Mouse (Mus musculus): ENCODE data around the gene Phf2.
A peak's percentile ranks its signal among the peaks of the same experiment; 100 is the strongest.
"Not testable (repeated sequence)": the region's sequence is repeated elsewhere in the genome, so short reads cannot be mapped to it uniquely, and the experiment has no call there.

The Phf2 gene

DNA sequence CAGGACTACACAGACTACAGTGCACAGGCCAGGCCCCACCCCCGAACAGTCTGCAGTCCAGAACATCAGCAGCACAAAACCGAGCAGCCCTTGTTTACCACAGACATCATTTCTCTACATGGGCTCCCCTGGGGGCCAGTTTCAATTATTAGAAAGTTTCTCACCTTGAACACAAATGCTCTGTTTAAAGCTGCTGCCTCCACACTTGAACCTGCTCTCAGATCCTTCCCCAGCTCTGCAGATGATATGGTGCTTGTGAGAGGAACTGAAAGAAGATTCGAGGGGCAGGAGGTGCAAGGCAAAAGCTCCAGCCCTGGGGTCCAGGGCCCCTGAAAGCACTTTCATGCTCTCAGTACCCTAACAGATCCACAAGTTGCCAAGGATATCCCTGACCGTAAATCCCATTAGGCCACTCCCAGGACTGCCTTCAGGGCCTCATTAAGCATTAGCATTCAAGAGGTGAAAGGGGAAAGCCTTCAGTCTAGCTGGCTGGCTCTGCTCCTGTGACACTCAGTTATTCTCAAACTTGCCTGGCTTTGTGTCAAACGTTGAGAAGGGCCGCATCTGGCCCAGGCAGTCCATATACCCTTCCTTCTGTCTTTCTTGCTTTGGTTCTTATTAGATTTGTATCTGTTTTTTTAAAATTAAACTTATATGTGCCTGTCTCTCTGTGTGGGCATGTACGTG, 13.5 kb downstream of the Phf2 start:
- DNase-seq (ENCODE audit: low spot score): no peak

DNA sequence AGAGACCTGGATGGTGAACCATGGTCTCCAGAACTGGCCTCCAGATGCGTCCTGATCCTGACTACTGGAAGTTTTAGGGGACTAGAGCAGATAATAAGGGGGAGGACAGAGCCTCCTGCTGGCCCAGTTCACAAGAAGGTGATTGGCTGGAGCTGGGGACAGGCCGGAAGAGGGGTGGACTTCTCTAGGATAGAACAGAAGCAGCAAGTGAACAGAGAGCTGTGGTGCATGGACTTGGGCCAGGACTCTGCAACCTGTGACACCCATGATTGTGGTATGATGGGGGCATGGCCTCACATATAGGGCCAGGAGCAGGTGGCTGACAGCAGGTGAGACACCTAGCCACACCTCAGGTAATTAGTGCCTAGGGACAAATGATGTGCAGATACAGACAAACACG, 17.0 kb downstream of the Phf2 start:
- no peak for DNase-seq (ENCODE audit: low spot score)

DNA sequence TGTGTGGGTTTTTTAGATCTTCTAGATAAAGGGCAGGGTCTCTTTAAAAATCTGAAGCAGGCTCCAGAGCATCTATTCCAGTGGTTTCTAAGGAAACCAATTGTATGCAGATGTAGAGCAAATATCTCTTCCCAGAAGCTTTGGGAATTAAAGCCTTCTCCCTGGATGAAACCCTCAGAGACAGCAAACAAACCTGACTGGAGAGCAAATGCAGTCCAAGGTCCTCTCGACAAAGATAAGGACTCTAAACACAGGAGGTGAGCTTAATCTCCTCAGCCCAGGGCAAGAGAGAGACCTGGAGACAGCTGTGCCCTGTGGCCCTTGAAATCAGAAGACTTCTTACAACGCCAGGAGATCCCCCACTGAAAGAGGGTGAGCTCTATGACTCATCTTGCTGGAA, 17.4 kb downstream of the Phf2 start:
- DNase-seq (ENCODE audit: low spot score): no peak

DNA sequence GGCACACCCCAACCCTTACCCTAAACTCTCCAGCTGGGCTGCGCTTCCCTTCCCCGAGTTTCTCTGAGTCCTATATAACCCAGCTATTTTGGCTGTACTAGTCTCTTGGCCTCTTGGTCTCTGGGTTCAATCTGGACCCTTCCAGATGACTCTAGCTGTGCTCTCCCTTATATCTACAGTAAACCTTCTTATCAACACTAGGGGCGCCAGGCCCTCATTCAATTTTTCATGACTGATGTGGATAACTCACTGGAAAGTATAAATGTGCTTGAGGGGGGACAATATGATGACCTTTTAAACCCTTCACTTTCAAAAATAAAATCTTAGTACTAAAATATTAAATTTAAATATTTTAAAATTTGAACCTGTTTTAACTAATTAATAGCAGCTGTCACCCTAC, 18.1 kb downstream of the Phf2 start:
- DNase-seq (ENCODE audit: low spot score): no peak

DNA sequence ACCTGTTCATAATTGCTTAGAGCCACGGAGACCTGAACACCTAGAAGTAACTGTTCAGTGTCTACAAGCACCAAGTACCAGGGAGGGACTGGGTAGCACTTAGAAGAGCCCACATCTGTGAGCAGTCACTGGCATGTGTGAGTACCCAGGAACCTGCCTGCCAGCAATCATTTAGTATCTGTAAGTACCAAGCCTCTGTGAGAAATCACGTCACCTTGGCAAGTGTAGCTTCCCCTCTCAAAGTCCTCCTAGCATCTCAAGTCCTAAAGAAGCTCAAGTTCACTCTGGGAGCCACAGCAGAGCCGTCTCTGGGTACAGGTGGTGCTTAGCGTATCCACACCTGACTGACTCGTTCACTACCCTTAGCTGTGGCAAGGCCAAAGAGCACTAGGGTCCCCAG, 19.2 kb downstream of the Phf2 start:
- no peak for DNase-seq (ENCODE audit: low spot score)

DNA sequence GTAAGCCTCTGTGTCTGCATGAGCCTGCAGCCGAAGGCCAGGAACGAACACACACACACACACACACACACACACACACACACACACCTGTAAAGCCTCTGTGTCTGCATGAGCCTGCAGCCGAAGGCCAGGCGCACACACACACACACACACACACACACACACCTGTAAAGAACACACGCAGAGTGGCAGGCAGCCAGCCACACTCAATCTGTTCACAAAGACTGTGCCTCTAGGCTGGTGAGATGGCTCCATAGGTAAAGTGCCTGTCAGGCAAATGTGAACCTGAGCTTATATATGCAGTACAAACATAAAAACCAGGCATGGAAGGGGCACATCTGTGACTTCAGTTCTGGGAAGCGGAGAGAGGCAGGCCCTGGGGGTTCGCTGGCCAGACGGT, 20.1 kb downstream of the Phf2 start:
- DNase-seq (ENCODE audit: low spot score): no peak

DNA sequence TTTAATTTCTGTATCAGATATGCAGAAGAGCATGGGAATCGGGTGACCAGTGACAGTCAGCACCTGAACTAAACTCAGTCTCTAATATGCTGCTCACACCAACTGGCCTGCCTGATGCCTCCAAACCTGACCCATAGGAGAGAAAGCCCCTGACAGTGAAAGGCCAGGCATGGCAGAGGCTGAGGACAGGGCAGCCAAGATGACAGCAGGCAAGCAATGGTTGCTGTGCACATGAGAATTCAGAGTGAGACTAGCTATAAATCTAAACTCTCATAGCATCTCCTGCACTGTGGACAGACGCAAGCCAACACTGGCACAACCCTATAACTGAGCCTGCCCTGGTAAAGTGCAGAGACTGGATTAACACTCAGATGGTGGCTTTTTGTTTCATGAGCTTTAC, 20.6 kb downstream of the Phf2 start:
- no peak for DNase-seq (ENCODE audit: low spot score)

DNA sequence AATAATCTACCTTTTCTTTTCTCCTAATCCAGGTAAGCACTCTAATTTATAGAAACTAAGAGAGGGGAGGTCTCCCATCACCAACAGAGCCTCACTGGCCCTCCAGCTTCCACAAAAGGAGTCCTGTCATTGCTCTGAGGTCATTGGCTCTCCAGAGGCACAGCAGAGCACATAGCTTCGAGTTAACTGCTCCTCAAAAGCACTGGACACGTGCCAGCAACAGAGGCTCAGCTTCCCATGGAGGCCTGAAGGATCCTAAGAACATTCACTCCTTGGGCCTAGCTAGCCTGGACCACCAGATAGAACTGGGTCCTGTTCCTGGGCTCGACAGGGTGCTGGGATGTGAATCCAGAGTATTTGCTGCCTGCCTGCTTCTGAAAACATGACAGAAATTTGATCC, 21.8 kb downstream of the Phf2 start:
- DNase-seq (ENCODE audit: low spot score): no peak

DNA sequence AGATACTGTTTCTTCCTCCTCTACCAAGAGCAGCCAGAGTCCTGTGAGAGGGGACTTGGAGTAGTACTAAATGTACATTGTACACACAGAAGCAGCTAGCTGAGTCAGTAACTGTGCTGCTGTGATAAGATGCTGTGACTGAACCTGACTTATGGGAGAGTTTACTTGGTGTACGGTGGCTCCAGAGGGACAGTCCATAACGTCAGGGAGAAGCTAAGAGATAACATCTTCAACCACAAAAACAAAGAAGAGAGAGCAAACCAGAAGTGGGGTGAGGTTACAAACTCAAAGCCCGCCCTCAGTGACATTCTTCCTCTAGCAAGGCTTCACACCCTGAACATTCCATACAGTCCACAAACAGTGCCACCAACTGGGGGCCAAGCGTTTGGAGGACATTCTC, 25.6 kb downstream of the Phf2 start:
- no peak for DNase-seq (ENCODE audit: low spot score)

DNA sequence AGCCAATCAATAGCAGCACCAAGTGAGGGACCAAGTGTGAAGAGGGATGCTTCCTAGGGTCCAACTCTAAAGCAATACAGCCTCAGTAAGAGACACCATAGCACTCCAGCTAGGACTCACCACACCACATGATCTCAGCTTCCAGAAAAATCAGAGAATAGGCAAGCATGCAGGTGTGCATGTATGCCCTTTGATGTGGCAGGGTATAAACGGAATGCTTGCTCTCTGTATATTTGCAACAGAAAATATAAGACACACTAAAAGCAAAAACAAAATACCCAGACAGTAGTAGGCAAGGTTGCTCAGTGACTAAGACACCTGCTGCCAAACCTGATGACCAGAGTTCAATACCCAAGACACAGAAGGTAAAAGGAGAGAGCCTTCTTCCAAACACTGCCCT, 27.4 kb downstream of the Phf2 start:
- DNase-seq (ENCODE audit: low spot score): no peak

DNA sequence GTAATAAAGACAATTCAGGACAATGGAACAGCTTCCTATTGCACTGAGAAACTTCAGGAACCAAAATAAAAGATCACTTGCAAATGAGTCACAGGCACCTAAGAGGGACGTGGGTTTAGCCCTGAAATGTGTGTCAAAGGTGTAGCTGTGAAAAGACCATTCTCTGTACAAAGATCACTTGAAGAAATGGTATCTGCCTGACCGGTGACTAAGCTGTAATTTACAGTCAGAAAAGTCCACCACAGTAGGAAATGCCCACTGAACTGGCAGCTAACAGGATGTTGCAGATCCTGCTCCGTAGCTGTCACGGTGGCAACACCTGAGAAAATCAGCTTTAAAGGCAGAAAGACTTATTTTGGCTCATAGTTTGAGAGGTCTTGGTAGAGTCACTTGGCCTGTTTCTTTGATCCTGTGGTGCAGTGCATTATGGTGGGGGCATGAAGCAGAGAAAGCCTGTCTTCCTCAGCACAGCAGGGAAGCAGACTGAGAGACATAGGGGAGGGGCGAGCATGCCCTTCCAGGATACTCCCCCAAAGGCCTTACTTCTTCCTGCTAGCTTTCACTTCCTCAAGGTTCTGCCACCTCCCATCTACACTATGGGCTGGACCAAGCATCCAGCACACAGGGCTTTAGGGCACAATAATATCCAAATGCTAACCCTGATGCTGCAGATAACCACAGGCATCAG, 28.9 kb downstream of the Phf2 start:
- no peak for DNase-seq (ENCODE audit: low spot score)

DNA sequence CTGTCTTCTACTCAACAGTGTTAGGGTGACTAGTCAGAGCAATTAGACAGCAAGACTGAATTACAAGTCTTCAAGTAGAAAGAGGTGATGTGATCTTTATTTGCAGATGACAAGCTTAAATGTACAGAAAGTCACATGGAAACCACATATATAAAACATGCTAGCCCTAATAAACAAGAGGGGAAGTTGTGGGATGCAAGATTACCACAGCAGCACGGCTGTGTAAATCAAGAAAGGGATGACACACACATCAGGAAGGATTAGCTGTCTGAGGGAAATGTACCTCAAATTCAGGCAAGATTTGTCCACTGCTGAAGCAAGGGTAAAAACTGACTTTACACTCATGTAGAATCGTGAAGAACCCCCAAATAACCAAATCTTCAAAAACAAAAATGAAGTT, 32.6 kb downstream of the Phf2 start:
- no peak for DNase-seq (ENCODE audit: low spot score)

DNA sequence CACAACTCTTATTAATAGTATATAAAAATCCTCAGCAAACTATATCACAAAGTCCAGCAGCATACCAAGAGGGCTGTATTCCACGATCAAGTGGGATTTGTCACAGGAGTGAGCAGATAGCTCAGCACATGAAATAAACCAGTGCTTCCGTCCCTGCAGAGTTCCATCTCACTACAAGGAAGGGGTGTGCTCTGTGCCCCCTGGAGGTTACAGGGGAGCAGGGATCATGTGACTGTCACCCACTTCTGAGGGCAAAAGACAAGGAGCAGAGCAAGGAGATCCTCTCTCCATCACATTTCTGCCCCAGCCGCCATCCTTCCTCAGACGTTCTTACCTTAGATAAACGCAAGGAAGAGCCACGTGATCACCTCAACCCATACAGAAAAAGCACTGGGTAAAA, 33.4 kb downstream of the Phf2 start:
- DNase-seq (ENCODE audit: low spot score): no peak

DNA sequence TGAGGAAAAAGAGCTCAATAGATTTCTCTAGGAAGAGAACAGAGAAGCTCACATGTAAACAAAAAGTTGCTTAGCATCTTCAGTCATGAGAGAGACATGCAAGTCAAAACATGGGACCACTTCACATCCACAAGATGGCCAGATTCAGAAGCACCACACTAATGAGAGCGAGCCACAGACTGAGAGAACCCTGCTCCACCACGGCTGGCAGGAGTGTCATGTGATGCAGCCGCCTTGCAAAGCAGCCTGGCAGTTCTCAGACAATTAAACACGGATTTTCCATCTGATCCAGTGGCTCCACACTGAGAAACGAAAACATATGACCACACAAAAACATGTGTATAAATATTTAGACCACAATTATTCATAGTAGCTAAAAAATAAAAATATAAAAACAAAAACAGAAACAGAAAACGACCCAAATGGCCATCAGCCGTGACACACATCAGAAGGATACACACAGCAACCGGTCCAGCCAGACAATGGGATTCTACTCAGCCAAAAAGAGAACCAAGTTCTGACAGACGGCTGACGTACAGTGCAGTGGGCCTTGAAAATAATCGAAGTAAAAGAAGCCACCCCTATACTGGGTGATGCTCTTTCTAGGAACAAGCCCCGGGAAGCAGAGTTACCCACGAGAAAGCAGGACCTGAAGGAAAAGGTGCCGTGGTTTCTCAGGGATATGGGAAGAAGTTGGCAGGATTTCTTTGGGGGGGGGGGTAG, 40.2 kb downstream of the Phf2 start:
- DNase-seq (ENCODE audit: low spot score): no peak

DNA sequence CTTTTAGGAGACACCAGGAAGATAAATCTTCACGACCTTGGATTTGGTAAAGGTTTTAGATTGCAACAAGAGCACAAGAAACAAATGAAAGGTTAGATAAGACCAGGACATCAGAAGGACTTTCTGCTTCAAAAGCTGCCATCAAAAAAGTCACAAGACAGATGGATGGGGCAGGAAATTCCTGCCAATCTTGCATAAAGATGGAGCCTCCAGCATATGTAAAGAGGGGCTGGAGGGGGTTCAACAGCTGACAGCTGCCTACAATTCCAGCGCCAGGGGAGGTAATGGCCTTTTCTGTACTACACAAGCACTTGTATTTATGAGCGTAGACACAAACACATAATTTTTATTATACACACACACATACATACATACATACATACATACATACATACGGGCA, 41.1 kb downstream of the Phf2 start:
- no peak for DNase-seq (ENCODE audit: low spot score)

DNA sequence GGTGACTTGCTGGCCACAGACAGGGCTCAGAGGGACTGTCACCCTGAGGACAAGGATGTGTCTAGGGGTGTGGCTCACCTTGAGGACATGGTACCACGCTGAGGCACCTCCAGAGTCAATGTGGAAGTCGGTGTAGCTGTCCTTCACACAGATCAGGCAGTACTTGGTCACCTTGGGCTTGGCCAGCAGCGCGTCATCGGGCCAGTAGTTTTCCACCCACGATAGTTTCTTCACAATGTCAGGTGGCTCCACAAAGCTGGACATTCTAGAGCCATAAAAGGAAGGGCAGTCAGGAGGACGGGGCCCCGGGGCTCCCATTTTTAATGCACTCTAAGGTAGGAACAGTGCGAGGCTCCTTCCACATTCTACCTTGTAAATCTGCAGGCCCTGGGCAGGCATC, 48.0 kb downstream of the Phf2 start:
- DNase-seq (ENCODE audit: low spot score): no peak

DNA sequence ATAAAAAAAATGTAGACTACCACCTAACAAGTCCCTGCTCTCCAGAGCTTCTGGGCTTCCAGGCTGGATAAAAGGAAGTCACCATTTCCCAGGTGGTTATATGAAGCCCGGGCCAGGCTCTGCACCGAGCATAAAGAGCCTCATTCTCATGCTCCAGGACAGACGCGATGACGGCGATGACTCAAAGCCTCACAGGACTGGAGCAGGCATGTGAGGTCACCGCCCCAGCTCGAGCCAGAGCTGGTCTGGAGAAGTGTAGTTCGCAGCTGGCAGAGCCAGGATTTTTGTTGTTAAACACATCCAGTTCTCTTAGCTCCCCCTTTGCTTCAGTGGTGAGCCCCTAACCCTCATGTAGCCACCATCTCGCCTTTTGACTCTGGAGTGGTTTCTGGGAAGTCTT, 48.6 kb downstream of the Phf2 start:
- DNase-seq (ENCODE audit: low spot score): no peak

DNA sequence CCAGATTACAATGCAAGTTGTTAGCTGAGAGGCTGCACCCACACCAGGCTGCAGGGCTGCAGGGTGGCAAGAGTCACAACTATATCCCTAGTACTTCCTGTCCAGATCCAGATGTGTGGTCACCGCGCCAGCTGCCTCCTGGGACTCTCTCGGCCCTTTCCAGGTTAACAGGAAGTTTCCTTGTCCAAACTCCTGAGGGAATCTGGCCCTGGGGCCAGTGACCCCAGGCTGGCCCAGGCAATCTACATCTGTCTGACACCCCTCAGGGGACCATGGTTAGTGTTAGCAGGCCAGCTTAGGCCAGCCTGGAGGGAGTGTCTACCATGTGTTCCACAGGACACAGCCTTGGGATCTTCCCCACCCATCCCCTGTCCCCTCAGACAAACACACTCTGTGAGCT, 51.8 kb downstream of the Phf2 start:
- DNase-seq (ENCODE audit: low spot score): no peak

DNA sequence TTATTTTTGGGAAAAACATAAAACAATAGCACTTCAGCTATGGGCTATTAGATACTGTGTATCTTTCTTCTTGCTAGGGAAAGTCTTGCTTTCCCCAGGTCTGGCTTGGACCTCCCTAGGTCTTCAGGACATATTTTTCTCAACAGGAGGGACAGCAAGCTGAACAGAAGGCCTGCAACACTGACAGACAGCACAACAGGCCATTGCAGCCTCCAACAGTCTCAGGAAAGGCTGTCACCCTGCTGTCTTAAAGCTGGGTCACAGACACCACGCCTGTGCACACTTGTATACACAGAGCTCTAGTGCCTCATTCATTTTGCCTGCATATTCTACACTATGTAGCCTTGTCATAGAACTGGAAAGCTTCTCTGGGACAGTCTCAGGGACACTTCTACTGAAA, 56.5 kb downstream of the Phf2 start:
- DNase-seq (ENCODE audit: low spot score): no peak

DNA sequence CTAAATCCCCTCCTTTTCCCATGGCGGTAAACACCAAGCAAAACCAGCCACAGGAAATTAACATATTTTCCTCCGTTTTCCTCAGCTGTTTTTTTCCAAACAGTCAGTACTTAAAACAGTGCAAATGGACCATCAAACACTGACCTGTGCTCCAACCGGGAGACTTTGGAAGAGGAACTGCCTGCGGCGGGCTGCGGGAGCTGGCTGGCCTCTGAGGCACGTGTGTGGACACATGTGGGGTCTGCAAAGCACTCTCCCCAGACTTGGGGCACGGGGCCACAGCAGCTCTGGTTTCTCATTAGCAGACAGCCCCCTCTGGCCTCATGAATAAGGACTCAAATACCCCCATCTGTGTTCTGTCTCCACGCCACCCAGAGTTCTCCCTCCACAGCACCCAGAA, 59.9 kb downstream of the Phf2 start:
- no peak for DNase-seq (ENCODE audit: low spot score)

DNA sequence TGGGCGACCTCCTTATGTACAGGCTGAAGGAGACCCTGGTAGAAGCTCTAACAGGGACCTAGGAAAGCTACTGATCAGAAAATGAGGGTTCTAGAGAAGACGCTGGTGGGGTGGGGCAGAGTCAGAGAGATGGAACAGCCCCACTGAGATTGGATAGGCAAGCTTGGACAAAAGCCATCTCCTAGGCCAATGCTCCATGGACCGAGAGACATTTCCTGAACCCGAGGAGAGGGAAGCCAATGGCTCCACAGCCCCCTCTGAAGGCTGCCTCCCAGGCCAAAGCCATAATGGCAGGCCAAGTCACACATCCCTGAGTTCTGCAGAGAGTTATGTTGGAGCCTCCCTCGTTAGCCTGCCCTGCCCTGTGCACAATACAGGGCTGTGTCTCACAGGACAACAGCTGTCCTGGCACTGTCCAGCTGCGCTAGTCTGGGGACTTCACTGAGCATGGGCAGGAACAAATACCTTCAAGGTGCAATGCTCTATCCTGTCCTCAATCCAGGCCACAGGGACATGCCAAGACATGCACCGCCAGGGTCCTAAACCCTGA, 60.6 kb downstream of the Phf2 start:
- no peak for DNase-seq (ENCODE audit: low spot score)

DNA sequence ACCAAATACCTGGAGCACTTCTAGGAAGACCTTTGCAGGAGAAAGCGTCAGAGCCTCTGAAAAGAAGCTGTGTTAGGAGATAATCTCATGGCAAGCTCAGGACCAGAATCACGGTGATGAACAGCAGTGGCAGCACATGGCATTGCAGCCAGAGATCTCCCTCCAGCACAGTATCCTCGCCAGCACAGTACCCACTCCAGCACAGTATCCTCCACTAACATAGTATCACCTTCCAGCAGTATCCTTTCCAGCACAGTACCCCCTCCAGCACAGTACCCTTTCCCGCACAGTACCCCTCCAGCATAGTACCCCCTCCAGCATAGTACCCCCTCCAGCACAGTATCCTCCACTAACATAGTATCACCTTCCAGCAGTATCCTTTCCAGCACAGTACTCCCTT, 61.3 kb downstream of the Phf2 start:
- DNase-seq (ENCODE audit: low spot score): not testable (repeated sequence)

DNA sequence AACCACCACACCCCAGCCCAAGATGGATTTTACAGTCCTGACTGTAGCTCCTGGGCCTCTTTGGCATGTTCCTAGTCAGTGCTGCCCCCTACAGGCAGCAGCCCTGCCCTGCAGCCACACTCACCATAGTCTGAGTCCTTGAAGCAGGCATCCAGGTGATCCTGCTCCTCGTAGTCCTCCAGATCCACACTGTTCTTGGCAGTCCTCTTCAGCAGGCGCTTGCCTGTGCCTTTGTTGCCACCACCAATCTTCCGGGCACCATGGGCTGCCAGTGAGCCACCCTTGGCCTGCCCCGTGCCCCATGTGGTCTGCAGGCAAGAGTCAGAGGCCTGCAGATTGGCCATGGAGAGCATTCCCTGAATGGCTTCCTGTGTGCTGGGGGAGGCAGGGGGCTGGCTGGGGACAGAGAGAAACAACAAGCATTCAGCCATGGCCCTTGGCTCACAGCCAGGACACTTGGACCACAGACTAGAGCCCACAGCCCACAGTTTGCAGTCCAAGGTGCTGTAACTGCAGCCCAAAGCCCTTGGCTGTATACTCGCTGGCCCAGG, 63.4 kb downstream of the Phf2 start:
- peak; percentile 41 for DNase-seq (ENCODE audit: low spot score)
